Comparison of ENCODE assay signal across 8 mouse cellular contexts in the genomic region with DNA sequence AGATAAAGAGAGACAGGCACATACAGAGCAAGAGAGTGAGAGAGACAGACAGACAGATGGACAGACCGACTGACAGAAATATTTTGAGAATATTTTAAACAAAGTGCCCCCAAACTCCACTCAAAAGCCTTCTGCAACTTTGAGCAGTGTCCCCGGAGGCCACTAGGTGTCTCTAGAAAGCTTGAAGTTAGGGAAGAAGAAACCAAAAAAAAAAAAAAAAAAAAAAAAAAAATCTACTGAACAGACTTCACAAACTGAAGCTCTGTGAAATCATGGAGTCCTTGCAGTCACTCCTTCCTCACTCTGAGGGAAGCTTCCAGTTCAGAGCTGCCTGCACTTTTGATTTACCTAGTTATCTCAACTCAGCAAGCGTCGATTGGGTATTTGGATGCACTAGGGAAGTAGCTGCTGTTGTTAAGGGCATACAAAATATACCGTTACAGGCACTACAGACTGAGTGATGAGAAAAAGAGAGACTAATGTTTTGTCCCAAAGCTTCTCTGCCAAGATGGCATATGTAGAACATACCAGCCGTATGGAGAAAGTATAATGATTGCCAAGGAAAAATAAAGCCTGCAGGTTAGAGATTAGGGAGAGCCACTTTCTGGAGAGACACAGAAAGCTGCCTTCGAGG.
DNase-seq lines count a peak whose midpoint lies in the region; ATAC-seq and TF ChIP-seq lines count a peak whose summit lies in the region.

No protein-coding gene starts in this region.

- no peaks in the 10 kb centered on the region for H3K36me3 ChIP-seq in kidney, adult 2 months (ENCODE audit: control insufficient read depth, insufficient read depth, low read length)

- no peak for ATAC-seq in inflammation-experienced regulatory T-cells, adult 6 months

- no peak overlapping the region for H3K27ac ChIP-seq in kidney, adult 2 months (ENCODE audit: insufficient read depth, low read depth, low read length)

- peak; percentile 28 for DNase-seq in kidney, adult 2 months
- DNase-seq in kidney, adult 11 months: no peak
- DNase-seq in MEL-GATA-1-ER (ENCODE audit: extremely low read depth, low read depth): peak; percentile 8
- DNase-seq in cerebellum, adult 18-20 months: peak; percentile 63
- peak; percentile 48 to 63 for DNase-seq in frontal cortex, postnatal 36 days (ENCODE audit: low spot score in 2 of 2)
- peak; percentile 68 to 70 for DNase-seq in left cerebral cortex, postnatal 14 days (ENCODE audit: low spot score in 2 of 2)
- peak; percentile 71 for DNase-seq in retina, embryonic 14.5 days (ENCODE audit: low spot score)

- WGBS in kidney, adult 2 months: 53% methylated on average over 7 of the region's 7 CpGs

- H3K27me3 ChIP-seq in kidney, adult 2 months (replicated peaks; ENCODE audit: control insufficient read depth, insufficient read depth, low read length): no peaks in the 10 kb centered on the region

- H3K4me3 ChIP-seq in kidney, adult 2 months (ENCODE audit: insufficient read depth, low read depth, low read length): no peak overlapping the region

- TF ChIP-seq POLR2A in kidney, adult 2 months (IDR thresholded peaks at IDR 0.05; ENCODE audit: low read depth, low read length): no peak

- TF ChIP-seq CTCF in kidney, adult 2 months (conservative IDR thresholded peaks at IDR 0.05; ENCODE audit: insufficient read depth, insufficient read length, low read depth, low read length): peak; percentile 27; the same call in 1 of the 2 replicates

- H3K4me1 ChIP-seq in kidney, adult 2 months (ENCODE audit: control insufficient read depth, insufficient read depth, low read length): no peaks in the 10 kb centered on the region

- intact Hi-C loops in left cerebral cortex, postnatal 14 days (cut with DNase I): loop anchor here (2.0 to 5.0 kb wide), 2 partner anchors 88 to 428 kb away; no protein-coding TSS in a partner anchor
